Mouse (Mus musculus): Measurements from ENCODE around the gene Dennd5a.

Dennd5a gene

DNA sequence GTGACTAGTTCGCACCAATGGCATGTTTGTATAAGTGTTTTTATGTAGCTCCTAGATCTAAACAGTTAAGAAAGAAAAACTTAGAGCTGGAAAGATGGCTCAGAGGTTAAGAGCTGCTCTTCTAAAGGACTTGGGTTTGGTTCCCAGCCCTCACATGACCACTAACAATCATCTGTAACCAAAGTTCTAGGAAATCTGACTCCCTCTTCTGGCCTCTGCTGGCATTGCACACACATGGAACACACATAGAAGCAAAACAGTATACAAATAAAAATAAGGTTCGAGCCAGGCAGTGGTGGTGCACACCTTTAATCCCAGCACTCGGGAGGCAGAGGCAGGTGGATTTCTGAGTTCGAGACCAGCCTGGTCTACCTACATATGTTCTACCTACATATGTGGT lies 3.4 kb upstream of the Dennd5a start:
- DNase-seq (ENCODE audit: low spot score) = no peak

- DNase-seq (ENCODE audit: low spot score) = no peak
Measured at GRCm38 (mm10) chr7:109962596-109962995, 2.3 kb upstream of the Dennd5a start.

DNA sequence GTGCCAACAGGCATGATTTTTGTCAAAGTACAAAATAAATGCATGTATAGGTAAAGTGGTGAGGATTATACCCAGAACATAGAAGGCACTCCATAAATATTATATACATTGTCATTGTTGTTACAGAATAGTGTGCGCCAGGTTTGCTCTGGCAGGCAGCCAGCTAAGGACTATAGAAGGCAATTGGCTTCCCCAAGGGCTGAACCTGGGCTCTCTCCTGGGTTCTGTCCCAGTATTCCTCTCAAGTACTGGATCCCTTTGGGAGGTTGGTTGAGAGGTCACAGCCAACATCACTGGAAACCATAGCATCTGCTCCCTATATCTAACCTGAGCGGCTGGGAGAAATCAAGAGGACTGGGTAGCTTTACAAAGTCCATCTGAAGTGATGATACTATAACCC lies 1.3 kb upstream of the Dennd5a start:
- DNase-seq (ENCODE audit: low spot score) = no peak

DNA sequence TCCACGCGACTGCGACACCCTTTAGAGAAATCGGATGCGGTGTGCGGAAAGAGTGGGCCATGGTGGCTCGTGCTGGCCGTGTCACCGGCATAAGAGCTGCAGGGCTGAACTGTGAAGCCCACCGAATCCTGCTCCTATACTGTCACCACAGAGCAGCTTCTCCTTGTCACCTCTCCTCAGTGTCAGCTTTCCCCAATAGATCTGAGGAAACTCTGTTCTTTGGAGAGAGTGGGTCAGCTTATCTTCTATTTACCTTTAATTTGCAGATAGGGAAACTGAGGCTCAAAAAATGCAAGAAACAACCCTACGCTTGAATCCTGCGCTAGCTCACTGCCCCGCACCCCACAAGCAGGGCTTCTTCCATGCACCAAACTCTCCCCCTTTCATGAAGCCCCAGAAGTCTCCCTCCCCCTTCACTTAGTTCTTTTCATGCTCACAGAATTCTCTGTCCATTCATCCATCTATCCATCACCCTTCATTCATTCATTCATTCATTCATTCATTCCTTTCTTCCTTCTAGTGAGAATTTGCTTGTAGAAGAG lies 414 bp upstream of the Dennd5a start:
- no peak for DNase-seq (ENCODE audit: low spot score)

DNA sequence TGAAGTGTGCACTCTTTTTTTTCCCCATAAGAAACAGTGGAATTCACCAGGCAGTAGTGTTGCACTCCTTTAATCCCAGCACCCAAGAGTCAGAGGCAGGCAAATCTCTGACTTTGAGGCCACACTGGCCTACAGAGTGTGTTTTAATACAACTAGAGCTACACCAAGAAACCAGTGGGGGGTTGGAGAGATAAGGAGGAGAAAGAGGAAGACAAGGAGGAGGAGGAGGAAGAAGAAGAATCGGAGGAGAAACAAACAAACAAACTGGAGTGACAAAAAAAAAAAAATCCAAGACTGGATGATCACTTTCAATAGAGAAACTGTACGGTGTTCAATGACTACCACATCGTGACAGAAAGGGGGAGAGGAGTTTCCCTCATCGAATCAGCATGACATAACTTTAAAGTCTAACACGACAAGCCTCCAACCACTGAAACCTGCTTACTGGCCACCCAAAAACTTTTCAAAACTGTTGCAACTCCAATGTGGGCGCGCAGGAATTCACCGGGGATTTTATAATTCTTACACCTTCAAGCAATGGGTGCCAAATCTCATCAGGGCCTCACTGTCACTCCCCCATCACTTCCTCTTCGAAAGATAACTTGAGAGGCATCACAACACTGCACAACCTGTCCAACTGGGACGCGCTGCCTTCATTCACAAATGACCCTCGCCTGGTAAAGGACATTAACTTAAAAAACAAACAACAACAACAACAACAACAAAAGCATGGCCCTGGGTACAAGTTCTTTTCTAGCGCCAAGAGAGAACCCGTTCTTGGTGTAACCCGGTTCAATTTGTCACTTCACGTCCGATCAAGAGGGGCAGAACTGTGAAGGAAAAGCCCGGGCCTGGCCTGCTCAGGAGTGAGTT lies 1.2 kb downstream of the Dennd5a start:
- DNase-seq (ENCODE audit: low spot score) = no peak

- DNase-seq (ENCODE audit: low spot score) = no peak
Measured at GRCm38 (mm10) chr7:109957996-109958789, 2.1 kb downstream of the Dennd5a start.

GRCm38 (mm10) chr7:109954622-109955401 lies 5.5 kb downstream of the Dennd5a start:
- no peak for DNase-seq (ENCODE audit: low spot score)

DNA sequence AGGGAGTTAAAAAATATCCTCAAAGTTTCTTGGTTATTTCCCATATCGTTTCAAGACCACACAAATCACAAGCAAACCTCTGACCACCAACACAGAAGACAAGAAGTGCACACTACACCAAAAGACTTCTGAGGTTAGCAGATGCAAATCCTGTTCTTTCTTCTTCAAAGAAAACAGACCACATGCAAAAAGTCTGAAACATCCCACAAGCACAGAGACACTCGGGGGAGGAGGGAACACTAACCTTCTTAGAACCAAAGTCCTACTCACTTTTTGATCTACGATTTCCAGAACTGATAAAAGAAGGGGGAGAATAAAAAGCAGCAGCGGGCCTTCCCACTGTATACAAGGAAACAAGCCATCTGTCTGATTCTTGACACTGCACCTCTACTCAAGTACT lies 9.0 kb downstream of the Dennd5a start:
- DNase-seq (ENCODE audit: low spot score) = no peak

GRCm38 (mm10) chr7:109944421-109945034 lies 15.7 kb downstream of the Dennd5a start:
- no peak for DNase-seq (ENCODE audit: low spot score)

GRCm38 (mm10) chr7:109929628-109930027 lies 30.6 kb downstream of the Dennd5a start:
- DNase-seq (ENCODE audit: low spot score) = no peak

- no peak for DNase-seq (ENCODE audit: low spot score)
Measured at GRCm38 (mm10) chr7:109928365-109928764, 31.9 kb downstream of the Dennd5a start.

- no peak for DNase-seq (ENCODE audit: low spot score)
Measured at GRCm38 (mm10) chr7:109924965-109925364, 35.3 kb downstream of the Dennd5a start.

GRCm38 (mm10) chr7:109922889-109923288 lies 37.4 kb downstream of the Dennd5a start:
- no peak for DNase-seq (ENCODE audit: low spot score)

DNA sequence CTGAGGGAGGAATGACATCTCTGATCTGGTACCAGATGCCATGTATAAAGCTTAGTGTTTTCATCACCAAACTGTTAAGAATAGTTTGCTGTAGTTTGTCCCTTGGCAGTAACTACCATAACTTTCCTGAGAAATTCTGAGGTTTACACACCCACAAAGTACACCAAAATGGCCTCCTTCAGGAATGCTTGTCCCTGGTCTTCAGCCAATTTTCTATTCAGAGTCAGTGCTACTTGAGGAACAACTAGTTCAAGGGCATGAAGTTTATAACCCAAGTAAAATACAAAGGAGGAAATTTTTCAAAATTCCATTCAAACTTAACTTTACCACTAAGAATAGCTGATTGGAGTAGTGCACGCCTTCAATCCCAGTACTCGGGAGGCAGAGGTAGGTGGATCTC lies 54.1 kb downstream of the Dennd5a start:
- no peak for DNase-seq (ENCODE audit: low spot score)

GRCm38 (mm10) chr7:109900921-109901320 lies 59.3 kb downstream of the Dennd5a start:
- DNase-seq (ENCODE audit: low spot score) = no peak

- DNase-seq (ENCODE audit: low spot score) = no peak
Measured at GRCm38 (mm10) chr7:109898911-109899310, 61.4 kb downstream of the Dennd5a start.

GRCm38 (mm10) chr7:109892530-109892929 lies 67.7 kb downstream of the Dennd5a start:
- peak; percentile 19 for DNase-seq (ENCODE audit: low spot score)

GRCm38 (mm10) chr7:109891786-109892185 lies 68.5 kb downstream of the Dennd5a start:
- no peak for DNase-seq (ENCODE audit: low spot score)

DNA sequence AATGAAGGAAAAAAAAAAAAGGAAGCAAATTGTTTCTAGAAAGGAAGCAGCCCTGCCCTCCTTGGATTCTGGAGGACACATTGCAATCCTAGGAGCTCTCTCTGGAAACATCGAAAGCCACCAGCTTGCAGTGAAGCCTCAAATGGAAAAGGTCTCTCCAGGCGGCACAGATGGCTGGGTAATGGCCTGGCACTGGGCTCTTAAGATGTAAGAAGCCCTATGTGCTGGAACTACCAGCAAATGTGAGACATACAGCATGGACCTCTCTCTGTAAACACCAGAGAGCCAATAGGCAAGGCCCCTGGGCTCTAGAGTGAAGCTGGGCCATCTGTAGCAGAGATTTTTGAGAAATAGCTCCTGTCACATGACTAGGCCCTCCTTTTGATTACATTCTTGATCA lies 70.0 kb downstream of the Dennd5a start:
- no peak for DNase-seq (ENCODE audit: low spot score)

DNA sequence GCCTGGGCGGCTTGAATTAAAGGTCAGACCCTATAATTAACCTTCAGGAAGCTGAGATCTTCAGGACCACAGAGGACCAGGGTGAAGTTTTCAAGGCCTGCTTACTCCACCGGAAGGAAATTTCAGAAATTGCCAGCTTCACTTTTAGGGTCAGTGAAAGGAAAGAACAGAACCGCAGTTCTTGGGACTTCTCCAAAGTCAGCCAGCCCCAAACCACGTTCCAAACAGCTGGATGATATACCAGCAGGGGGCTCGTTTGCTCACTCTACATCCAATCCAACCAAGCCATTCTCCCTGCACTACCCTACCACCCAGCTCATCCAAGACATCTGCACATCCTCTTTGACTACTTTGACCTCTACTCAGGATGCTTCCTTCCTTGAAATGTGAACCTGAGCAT lies 71.0 kb downstream of the Dennd5a start:
- no peak for DNase-seq (ENCODE audit: low spot score)

DNA sequence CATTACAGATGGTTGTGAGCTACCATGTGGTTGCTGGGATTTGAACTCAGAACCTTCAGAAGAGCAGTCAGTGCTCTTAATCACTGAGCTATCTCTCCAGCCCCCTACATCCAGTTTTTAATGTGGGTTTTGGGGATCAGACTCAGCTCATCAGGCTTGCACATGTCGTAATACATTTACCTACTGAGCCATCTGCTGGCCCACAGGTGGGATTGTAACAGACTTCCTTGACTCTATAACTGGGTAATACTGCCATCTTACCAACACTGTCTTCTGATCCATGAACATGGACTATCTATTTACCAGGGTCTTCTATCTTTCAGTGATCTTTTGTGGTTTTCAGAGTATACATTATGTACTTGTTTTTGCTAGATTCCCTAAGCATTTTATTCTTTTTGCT lies 74.0 kb downstream of the Dennd5a start:
- DNase-seq (ENCODE audit: low spot score) = no peak

GRCm38 (mm10) chr7:109882574-109882973 lies 77.7 kb downstream of the Dennd5a start:
- DNase-seq (ENCODE audit: low spot score) = no peak

Data from ovary, postnatal 10 days (tissue).